In genomic region chr9:70520651-70521050, GRCm38 (mm10) we compare ENCODE assay signal across 15 mouse cellular contexts.
"Had no signal": no experiment of that assay in that cellular context is flagged by ENCODE, and none has a peak within 500 bp of the region (broad histone marks: within the 10 kb centered on the region; RNA-seq: fewer than 3 reads in every experiment).

No protein-coding gene starts in this region.

- H3K4me3 ChIP-seq: lung, embryonic 15.5 days; megakaryocyte, embryonic 14.5 days; midbrain, embryonic 13.5 days; midbrain, embryonic 15.5 days; neural tube, embryonic 12.5 days; stomach, embryonic 15.5 days had no signal

- H3K27ac ChIP-seq: lung, embryonic 15.5 days; macrophage; midbrain, embryonic 13.5 days; midbrain, embryonic 15.5 days; neural tube, embryonic 12.5 days; stomach, embryonic 15.5 days; stomach, postnatal 0 days had no signal

- H3K4me1 ChIP-seq: lung, embryonic 15.5 days; midbrain, embryonic 13.5 days; midbrain, embryonic 15.5 days; neural tube, embryonic 12.5 days; stomach, embryonic 15.5 days had no signal

- H3K36me3 ChIP-seq: lung, embryonic 15.5 days; midbrain, embryonic 13.5 days; midbrain, embryonic 15.5 days; neural tube, embryonic 12.5 days; stomach, embryonic 15.5 days had no signal

- DNase-seq: lung, adult 2 months; lung, postnatal 14 days; lung, postnatal 36 days; right cerebral cortex, postnatal 14 days; thymus, adult 2 months; thymus, postnatal 25 days; thymus, postnatal 4 days had no signal

- H3K27me3 ChIP-seq: lung, embryonic 15.5 days; megakaryocyte, embryonic 14.5 days; midbrain, embryonic 13.5 days; midbrain, embryonic 15.5 days; neural tube, embryonic 12.5 days; stomach, embryonic 15.5 days had no signal
